Mouse (Mus musculus): ENCODE results near the gene Fgfr2.

GRCm38 (mm10) chr7:130716989-130717388 lies 2406.2 kb downstream of the Fgfr2 start:
- TF ChIP-seq POLR2A (IDR thresholded peaks at IDR 0.05; ENCODE audit: low read depth, low read length) (no peak), CTCF (IDR thresholded peaks at IDR 0.05; ENCODE audit: extremely low read depth, insufficient read length, insufficient replicate concordance, low read depth, low read length) (no peak)

Measured in small intestine, adult 2 months (tissue).